Mouse (Mus musculus): ENCODE measurements around the gene Heyl.

GRCm38 (mm10) chr4:123280117-123280516 is 46.8 kb downstream of the Heyl start:
- TF ChIP-seq CTCF (IDR thresholded peaks at IDR 0.05; ENCODE audit: low read depth): no peak
- no peak for TF ChIP-seq EP300 (IDR thresholded peaks at IDR 0.05; ENCODE audit: low read depth)
